Mouse (Mus musculus) CD8-positive naive resting alpha-beta T cell, adult 2 months (primary cell): ENCODE results near the gene Lce3e.

Experiments
- DNase-seq, 2 experiments: peaks; one replicate each; pipeline ENCODE4 v3.0.0; 2022; ENCODE audit warnings: low read depth in 2 of 2, low spot score in 2 of 2

Lce3e gene

DNA sequence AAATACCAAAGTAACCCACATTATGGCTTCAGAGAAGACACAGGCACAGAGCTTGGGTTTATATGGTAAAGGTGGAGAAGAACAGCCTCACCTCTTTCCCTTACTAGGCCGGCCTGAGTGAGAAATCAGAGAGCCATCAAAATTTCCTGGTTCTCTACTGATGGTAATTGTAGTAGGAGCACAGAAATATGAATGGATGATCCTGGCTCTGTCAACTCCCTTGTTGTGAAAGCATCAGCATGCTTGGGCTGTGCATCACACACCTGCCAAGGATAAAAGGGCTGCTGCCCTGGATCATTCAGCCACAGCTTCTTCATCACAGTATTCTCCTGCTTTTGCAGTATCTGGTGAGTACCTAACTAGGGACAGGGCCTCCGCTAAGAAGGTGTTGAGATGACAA lies at the start of gene Lce3e:
Gene Lce3e, plus strand, starts transcription at position 301 of the 400 bp plus-strand sequence.
- no peak for DNase-seq

DNA sequence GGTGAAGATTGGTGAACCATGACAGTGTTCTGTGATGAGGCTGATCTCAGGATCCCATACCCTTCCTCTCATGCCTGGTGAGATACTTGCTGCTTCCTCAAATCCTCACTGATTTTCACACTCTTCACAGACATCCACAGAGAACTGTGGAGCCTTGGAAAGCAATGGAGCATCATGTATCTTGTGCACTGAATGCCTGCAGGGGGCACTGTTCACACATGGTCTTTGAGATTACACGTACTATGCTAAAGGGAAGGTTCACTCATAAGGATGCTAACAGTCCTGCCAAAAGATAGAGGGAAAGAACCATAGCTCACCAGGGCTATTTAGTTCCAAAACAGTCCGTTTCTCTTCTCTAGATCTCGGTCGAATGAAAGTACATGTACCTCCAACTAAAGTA lies 46.5 kb upstream of the Lce3e start:
- DNase-seq: no peak

DNA sequence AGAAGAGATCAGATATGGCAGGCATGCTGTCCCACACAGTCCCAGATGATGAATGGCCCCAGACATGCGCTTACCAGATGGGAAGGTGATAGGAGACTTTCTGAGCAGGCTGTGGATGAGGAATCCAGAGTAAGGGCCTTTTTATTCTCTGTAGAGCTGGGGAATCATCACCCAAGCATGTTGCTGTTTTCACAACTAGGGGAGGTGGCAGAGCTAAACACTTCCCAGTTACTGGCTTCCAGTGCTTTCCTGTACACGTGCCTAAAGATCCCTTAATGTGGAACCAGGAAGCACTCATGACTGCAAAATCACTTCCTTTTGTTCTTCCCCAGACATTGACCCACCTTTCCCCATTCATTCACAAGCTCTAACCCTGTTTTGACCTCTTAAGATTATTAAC lies 40.7 kb upstream of the Lce3e start, which contains the start of gene Lce3a:
Gene Lce3a, minus strand, starts transcription at position 101 of the 400 bp plus-strand sequence.
- no peak for DNase-seq

DNA sequence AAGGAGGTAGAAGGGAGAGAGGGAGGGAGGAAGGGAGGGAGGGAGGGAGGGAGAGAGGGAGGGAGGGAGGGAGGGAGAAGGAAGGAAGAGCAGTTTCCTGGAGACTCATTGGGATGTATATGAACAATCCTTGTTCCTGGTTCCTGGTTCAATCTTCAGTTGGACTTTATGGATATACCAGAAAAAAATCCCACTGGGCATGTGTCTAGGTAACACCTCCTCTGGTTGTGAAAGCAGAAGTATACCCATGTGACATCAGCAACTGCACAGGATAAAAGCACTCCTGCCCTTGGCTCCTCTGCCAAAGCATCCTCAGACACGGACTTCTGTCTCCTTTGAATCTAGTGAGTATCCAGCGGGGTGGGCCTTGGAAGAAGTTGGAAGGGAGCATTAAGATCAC lies 34.2 kb upstream of the Lce3e start, which contains the start of gene Lce3b:
Gene Lce3b, plus strand, starts transcription at position 301 of the 400 bp plus-strand sequence.
- DNase-seq: no peak

DNA sequence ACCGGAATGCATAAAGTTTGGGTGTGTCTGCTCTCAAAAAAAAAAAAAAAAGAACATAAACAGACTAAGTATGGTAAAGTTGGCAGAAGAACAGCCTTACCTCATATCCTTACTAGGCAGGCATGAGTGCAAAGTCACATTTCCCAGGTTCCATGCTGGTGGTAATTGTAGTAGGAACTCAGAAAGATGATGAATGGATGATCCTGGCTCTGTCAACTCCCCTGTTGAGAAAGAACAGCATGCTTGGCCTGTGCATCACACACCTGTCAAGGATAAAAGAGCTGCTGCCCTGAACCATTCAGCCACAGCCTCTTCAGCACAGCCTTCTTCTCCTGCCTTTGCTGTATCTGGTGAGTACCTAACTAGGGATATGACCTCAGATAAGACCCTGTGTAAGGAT lies 22.7 kb upstream of the Lce3e start, which contains the start of gene Lce3c:
Gene Lce3c, plus strand, starts transcription at position 301 of the 400 bp plus-strand sequence.
- no peak for DNase-seq

DNA sequence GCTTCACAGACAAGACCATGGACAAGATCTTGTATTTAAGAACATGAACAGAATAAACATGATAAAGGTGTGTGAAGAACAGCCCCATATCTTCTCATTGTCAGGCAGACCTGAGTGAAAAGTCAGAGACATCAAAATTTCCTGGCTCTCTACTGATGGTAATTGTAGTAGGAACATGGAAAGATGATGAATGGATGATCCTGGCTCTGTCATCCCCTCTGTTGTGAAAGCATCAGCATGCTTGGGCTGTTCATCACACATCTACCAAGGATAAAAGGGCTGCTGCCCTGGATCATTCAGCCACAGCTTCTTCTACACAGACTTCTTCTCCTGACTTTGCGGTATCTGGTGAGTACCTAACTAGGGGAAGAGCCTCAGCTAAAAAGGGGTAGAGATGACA lies 9.8 kb upstream of the Lce3e start, which contains the start of gene Lce3d:
Gene Lce3d, plus strand, starts transcription at position 301 of the 400 bp plus-strand sequence.
- no peak for DNase-seq

DNA sequence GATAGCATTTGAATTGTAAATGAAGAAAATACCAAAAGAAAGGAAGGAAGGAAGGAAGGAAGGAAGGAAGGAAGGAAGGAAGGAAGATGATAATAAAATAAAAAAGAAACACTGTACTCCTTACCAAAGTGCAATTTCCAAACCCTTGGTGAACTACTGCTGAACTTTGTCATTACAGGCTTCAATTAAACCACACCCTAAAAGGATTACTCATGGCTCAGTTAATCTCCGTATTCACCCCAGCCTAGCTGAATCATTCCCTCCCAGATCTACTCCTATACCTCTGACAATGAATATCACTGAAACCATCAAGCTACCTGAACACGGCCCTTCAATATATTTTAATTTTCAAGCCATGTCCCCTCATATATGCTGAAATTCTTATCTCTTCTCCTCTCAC lies 11.6 kb downstream of the Lce3e start:
- no peak for DNase-seq

DNA sequence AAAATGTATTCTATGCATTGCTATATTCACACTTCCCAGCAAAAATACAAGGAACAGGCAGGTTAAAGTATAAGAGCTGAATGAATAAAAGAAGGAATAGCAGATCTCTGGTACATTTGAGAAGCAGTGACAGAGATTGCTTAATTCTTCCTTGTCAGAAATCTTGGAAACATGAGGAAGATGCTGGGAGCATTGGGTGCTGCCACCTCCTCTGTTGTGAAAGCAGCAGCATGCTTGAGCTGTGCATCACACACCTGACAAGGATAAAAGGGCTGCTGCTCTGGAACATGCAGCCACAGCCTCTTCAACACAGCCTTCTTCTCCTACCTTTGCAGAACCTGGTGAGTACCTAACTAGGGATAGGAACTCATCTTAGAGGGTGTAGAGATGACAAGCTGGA lies 25.1 kb downstream of the Lce3e start, which contains the start of gene Lce3f:
Gene Lce3f, plus strand, starts transcription at position 301 of the 400 bp plus-strand sequence.
- DNase-seq: no peak

DNA sequence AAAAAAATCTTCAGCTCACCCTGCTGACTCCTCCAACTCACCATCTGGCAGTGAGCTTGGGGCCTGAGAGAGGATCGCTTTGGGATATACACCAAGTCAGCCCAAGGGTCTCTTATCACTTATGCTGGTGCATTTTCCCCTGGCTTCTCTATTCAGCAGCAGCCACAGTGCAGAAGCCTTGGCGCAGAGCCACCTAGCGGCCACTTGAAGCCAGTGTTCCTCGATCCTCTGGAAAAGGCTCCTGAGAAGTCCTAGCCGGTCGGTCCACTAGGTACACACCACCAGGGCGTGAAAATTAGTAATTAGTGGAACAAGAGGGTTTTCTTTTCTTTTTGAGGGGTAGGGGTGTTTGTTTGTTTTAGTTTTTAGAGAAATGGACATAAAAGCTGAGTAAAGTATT lies 31.8 kb downstream of the Lce3e start:
- no peak for DNase-seq

DNA sequence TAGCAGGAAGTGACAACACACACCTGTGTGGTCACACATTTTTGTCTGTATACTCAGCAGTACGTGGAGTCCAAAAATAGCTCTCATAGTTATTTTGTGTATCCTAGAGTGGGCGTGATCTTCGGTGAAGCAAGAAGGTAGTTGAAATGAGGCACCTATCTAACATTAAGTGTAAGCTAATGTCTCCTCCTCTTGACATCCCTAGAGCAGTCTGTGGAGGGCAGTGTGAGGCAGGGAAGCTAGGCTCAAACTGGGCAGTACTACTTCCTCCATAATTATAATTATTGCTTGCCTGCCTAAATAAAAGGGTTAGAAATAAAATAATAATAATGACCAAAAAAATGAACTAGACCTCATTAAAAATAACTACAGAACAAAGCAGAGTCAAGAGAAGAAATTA lies 33.8 kb downstream of the Lce3e start:
- no peak for DNase-seq

DNA sequence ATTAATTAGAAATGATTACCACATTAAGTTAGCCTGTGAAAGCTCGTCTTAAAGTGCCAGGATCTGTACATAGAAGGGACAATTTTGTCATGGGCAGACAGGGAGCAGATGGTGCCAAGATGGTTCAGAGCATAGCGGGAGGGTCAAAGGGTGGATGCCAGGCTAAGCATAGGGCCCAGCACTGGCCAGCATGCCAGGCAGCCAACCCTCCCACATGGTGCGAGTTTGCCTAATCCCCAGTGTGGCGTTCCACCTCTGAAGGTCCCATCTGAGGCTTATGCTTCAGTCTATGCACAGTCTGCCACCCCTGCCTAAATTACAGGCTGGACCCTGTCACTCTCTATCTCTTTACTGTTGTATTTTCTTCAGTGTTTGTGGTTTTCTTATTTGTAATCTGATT lies 36.0 kb downstream of the Lce3e start:
- no peak for DNase-seq

DNA sequence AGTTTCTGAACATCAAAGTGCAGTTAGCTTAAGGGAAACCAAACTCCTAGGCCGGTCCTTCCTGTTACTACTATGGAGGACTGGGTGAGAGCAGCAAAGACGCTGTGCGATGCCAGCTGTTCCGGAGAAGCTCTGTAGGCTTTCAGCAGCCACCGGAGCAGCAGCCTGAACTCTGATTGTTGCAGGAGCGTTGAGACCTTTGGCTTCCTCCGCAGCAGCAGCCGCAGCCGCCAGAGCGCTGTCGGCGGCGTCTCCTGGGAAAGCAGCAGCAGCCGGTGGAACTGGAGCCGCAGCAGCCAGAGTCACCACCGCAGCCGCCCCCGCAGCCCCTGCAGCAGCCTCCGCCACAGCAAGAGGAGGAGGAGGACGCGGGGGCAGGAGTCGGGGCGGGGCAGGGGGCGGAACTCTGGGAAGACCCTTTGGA lies 47.5 kb downstream of the Lce3e start:
- no peak for DNase-seq

DNA sequence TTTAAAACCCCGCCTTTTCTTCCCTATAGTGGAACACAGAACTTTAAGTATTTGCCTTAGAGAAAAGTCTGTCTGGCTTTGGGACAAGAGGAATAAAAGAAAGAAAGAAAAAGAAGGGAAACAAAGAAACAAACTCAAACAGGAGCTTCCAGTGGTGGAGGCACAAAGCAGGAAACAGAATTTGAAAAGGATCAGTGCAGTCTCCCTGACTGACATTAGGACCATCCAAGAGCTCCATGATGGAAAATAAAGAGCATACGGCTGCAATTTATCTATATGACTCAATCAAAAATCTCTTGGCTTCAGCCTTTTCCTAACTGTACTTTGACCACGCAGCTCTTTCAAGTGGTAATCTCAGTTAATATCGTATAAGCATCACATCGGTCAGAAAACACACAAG lies 48.0 kb downstream of the Lce3e start:
- DNase-seq: no peak

DNA sequence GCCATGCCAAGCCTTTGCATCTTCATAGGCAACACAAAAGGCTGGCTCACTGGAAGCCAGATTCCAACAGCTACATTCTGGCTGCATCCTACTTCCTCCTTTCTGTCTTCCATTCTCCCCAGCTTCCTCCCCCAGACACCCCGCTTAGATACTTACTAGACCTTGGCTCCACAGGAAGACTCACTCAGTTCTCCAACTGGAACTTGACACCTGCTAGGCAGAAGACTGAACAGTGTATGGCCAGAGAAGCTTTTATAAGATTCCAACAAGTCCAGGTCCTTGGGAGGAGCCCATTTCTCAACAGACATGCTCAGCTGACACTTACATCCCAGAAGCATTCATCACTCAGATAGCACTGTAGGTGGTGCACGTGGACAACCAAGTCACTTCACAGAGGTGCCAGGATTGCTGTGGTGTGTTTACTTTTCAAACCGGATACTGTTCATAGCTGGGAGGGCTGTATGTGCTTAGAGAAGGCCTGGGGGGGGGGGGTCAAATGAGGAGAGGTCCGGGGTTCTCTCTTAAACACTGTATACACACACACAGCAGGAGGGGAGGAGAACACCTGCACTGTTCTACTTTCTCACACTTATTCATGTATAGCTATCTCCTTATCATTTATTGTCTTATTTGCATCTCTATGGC lies 48.7 kb downstream of the Lce3e start, which contains the start of gene Crct1:
Gene Crct1, minus strand, starts transcription at position 228 of the 645 bp plus-strand sequence.
- DNase-seq: no peak
